Mouse (Mus musculus): Measurements from ENCODE around the gene A1bg.

GRCm38 (mm10) chr15:60967841-60968548, 45.2 kb upstream of the A1bg start:
- TF ChIP-seq CTCF (conservative IDR thresholded peaks at IDR 0.05 in 1 of 2, IDR thresholded peaks at IDR 0.05 in 1 of 2; ENCODE audit: low read depth in 2 of 2, low read length in 2 of 2): no peak
- TF ChIP-seq TBP (conservative IDR thresholded peaks at IDR 0.05; ENCODE audit: low read depth, low read length): no peak
- TF ChIP-seq POLR2A (IDR thresholded peaks at IDR 0.05; ENCODE audit: low read depth, low read length): no peak
- no peak for TF ChIP-seq EP300 (IDR thresholded peaks at IDR 0.05; ENCODE audit: low read length)
- TF ChIP-seq UBTF (IDR thresholded peaks at IDR 0.05; ENCODE audit: low read depth, low read length): no peak
- TF ChIP-seq E2F4 (IDR thresholded peaks at IDR 0.05; ENCODE audit: insufficient replicate concordance, low read depth, low read length): no peak
- TF ChIP-seq NELFE (IDR thresholded peaks at IDR 0.05; ENCODE audit: low read depth, low read length): no peak
- no peak for TF ChIP-seq RAD21 (IDR thresholded peaks at IDR 0.05; ENCODE audit: low read depth, low read length)
- no peak for TF ChIP-seq ELF1 (IDR thresholded peaks at IDR 0.05; ENCODE audit: low read depth, low read length)
